Mouse (Mus musculus) cerebellum, adult (tissue): Measurements from ENCODE around the gene Ahsg.

ENCODE experiments used
- ATAC-seq: cut with Nextera tagmentation; 2 replicates; pipeline ENCODE4 v1.9.2; 2017; ENCODE audit warnings: mild to moderate bottlenecking, moderate library complexity, mixed read lengths; ENCODE audit not compliant: insufficient number of reproducible peaks, low FRiP score, low TSS enrichment

The Ahsg gene

GRCm38 (mm10) chr16:22885356-22885755, 5.7 kb upstream of the Ahsg start:
- ATAC-seq: no peak

GRCm38 (mm10) chr16:22886726-22887125, 4.4 kb upstream of the Ahsg start:
- no peak for ATAC-seq

GRCm38 (mm10) chr16:22888835-22889234, 2.2 kb upstream of the Ahsg start:
- ATAC-seq: no peak

GRCm38 (mm10) chr16:22889716-22890115, 1.4 kb upstream of the Ahsg start:
- no peak for ATAC-seq

- ATAC-seq: no peak
Measured at GRCm38 (mm10) chr16:22891733-22892154, 667 bp downstream of the Ahsg start.

- no peak for ATAC-seq
Measured at GRCm38 (mm10) chr16:22894095-22894494, 3.0 kb downstream of the Ahsg start.

- no peak for ATAC-seq
Measured at GRCm38 (mm10) chr16:22896618-22897017, 5.5 kb downstream of the Ahsg start.

- ATAC-seq: no peak
Measured at GRCm38 (mm10) chr16:22899346-22899745, 8.3 kb downstream of the Ahsg start.

GRCm38 (mm10) chr16:22899866-22900570, 8.9 kb downstream of the Ahsg start:
- ATAC-seq: no peak

- ATAC-seq: no peak
Measured at GRCm38 (mm10) chr16:22901326-22901725, 10.2 kb downstream of the Ahsg start.

GRCm38 (mm10) chr16:22909290-22909689, 18.2 kb downstream of the Ahsg start:
- no peak for ATAC-seq

- no peak for ATAC-seq
Measured at GRCm38 (mm10) chr16:22911986-22912385, 20.9 kb downstream of the Ahsg start.

- no peak for ATAC-seq
Measured at GRCm38 (mm10) chr16:22912886-22913285, 21.8 kb downstream of the Ahsg start.

GRCm38 (mm10) chr16:22914276-22914675, 23.2 kb downstream of the Ahsg start:
- no peak for ATAC-seq

GRCm38 (mm10) chr16:22918034-22918433, 27.0 kb downstream of the Ahsg start, which contains the start of gene Fetub:
Gene Fetub, plus strand, starts transcription at chr16:22918334.
- no peak for ATAC-seq

- no peak for ATAC-seq
Measured at GRCm38 (mm10) chr16:22918664-22919312, 27.7 kb downstream of the Ahsg start.

- ATAC-seq: no peak
Measured at GRCm38 (mm10) chr16:22919971-22920854, 29.1 kb downstream of the Ahsg start.

GRCm38 (mm10) chr16:22921761-22922160, 30.7 kb downstream of the Ahsg start:
- ATAC-seq: no peak

GRCm38 (mm10) chr16:22922433-22922832, 31.4 kb downstream of the Ahsg start:
- ATAC-seq: no peak

GRCm38 (mm10) chr16:22929575-22929974, 38.5 kb downstream of the Ahsg start:
- no peak for ATAC-seq
